Mouse (Mus musculus) lung, postnatal 14 days (tissue): ENCODE data around the gene D130043K22Rik.
"Not testable (repeated sequence)": the region's sequence is repeated elsewhere in the genome, so short reads cannot be mapped to it uniquely, and the experiment has no call there.

ENCODE experiments used
- DNase-seq: peaks from one replicate; pipeline ENCODE4 v3.0.0; 2021

D130043K22Rik gene

DNA sequence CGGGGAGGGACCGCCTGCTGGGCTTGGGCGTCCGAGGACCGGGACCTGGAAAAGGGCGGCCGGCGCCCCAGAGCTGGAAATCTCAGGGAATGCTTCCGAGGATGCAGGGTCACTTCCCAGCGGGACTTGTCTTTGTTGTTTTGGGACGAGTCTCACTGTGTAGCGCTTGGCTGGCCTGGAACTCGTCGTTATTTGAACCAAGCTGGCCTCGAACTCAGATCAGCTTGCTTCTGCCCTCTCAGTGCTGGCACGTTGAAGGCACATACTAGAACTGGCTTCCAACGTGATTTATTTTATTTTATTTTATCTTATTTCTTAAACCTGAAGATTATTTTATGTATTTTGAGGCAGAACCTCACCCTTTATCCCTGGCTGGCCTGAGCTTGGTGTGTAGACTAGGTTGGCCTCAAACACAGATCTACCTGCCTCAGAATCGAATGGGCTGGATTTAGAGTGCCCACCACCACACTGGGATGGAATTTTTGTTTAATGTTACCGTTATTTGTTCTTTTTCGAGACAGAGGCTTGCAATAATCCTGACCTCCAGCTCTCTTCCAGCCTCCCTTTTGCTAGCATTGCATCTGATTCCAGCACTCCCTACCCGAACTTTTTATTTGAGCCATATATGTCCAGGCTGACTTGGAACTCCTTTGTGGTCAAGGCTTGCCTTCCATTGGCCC, 12.7 kb upstream of the D130043K22Rik start:
- DNase-seq = no peak

GRCm38 (mm10) chr13:24832811-24833155, 12.2 kb upstream of the D130043K22Rik start:
- DNase-seq = no peak

DNA sequence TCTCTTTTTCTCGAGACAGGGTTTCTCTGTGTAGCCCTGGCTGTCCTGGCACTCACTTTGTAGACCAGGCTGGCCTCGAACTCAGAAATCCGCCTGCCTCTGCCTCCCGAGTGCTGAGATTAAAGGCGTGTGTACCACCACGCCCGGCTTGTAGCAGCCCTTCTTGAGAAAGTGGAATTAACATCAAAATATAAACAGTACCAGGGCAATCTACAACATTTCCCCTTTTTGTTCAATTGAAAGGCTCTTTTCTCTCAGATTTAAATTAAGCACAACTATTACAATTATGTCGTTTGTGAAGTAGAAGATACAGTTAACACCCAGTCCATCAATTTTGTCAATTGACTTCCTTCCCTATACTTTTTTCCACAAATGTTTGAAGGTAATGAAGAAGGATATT, 7.2 kb upstream of the D130043K22Rik start:
- DNase-seq = not testable (repeated sequence)

GRCm38 (mm10) chr13:24839831-24840230, 5.1 kb upstream of the D130043K22Rik start:
- DNase-seq = no peak

- DNase-seq = no peak
Measured at GRCm38 (mm10) chr13:24841702-24842101, 3.2 kb upstream of the D130043K22Rik start.

GRCm38 (mm10) chr13:24849318-24849717, 4.4 kb downstream of the D130043K22Rik start:
- DNase-seq = no peak

DNA sequence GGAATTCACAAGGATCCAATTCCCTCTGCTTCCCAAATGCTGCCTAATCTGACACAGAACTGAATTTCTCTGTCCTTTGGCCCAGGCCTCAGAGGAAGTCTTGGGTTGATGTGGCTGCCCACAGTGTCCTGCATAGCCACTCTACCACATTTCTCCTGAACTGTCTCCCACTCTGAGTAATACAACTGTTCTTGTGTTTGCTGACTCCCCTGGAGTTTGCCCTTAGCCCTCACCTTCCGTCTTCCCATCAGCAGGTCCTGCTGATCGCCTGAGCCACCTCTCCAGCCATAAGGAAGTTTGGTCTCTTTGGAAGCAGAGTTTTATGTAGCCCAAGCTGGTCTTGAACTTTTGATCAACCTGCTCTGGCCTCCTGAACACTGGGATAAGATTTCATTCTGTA, 7.1 kb downstream of the D130043K22Rik start:
- DNase-seq = no peak

DNA sequence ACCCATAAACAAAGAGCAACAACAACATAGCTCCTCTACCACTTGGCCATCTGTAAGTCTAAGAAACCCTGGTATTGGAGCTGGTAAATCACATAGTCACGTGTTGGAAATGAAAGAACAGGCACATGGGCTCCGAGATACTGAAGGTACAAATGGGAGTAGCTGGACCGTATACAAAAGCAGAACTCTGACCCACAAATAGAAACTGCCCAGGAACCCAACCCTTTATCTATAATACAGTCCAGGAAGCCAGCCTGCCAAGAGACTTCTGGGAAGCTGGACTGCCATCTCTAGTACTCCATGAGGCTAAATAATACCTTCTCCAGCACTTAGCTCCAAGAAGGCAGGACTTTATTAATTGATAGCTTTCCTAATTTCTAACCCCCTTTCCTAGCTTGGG, 7.6 kb downstream of the D130043K22Rik start:
- no peak for DNase-seq

- no peak for DNase-seq
Measured at GRCm38 (mm10) chr13:24859115-24859514, 14.2 kb downstream of the D130043K22Rik start.

DNA sequence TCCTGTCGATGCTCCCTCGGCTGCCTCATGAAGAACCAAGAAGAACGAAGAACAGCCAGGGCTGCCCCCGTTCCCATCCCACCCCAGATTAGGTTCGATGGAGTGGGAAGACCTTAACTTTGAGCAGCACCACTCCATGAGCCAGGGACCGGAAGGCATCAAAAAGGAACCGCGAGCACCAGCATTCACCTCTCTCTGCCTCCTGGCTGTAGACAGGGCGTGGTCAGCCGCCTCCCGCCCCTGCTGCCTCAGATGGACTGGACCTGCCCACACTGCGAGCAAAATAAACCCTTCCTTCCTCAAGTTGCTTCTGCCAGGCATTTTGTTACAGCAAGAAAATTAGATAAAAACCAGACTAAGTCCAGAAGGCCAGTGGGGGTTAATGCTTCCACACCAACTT, 16.1 kb downstream of the D130043K22Rik start:
- DNase-seq = no peak

- DNase-seq = peak; percentile 5
Measured at GRCm38 (mm10) chr13:24862021-24862420, 17.1 kb downstream of the D130043K22Rik start.

- peak; percentile 58 for DNase-seq
Measured at GRCm38 (mm10) chr13:24862520-24862919, 17.6 kb downstream of the D130043K22Rik start.

DNA sequence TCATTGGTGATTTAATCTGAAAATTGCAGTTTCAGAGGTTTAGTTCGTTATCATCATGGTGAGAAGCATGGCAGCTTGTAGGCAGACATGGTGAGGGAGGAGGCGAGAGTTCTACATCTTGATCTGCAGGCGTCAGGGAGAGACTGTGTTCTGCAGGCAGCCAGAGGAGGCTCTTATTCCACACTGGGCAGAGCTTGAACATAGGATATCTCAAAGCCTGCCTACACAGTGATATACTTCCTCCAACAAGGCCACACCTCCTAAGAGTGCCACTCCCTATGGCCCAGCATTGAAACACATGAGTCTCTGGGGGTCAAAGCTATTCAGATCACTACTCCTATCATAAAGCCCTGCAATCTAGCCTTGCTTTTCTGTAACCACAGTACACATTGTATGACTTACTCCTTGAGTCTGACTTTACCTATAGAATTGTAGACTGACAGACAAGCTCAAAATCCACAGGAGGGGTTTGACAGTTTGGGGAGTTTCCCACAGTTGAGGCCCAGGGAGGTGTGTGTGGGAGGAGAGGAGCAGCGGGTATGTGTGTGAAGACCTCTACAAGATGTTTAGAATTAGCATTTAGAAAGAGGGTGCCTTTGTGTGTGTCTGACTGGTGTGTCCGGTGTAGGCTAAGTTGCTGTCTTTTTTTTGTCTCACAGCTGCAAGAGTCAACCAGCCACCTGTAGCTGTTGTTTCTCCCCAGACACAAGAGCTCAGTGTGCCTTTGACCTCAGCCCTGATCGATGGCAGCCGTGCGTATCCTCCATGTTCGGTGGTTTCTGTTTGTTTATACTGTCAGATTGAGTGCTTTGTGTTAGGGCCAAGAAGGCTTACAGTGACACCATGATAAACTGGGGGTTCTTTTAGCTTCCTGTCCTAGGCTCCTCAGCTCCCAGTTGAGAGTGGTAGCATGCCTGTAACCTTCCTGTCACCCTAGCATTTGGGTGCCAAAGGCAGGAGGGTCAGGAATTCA, 21.8 kb downstream of the D130043K22Rik start:
- DNase-seq = no peak

DNA sequence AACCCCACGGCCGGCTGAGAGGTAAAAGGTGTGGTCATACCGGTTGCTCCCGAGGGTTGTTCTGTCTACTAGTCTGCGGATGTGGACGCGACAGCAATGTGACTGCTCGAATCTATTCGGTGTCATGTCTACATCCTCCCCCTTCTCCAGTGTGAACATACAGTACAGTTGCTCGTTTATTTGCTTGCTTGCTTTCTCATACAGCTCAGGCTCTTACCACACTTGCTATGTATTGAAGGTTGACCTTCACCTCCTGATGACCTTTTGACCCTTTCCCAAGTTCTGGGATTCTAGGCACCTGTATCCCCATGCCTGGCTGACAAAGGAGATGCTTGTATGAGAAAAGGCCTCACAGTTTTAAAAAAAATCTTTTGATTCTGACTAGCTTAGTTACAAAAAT, 22.9 kb downstream of the D130043K22Rik start:
- no peak for DNase-seq

GRCm38 (mm10) chr13:24868233-24868632, 23.3 kb downstream of the D130043K22Rik start:
- no peak for DNase-seq

- DNase-seq = no peak
Measured at GRCm38 (mm10) chr13:24879359-24880040, 34.6 kb downstream of the D130043K22Rik start.

- DNase-seq = no peak
Measured at GRCm38 (mm10) chr13:24880208-24880607, 35.3 kb downstream of the D130043K22Rik start.

- no peak for DNase-seq
Measured at GRCm38 (mm10) chr13:24880704-24881103, 35.8 kb downstream of the D130043K22Rik start.

DNA sequence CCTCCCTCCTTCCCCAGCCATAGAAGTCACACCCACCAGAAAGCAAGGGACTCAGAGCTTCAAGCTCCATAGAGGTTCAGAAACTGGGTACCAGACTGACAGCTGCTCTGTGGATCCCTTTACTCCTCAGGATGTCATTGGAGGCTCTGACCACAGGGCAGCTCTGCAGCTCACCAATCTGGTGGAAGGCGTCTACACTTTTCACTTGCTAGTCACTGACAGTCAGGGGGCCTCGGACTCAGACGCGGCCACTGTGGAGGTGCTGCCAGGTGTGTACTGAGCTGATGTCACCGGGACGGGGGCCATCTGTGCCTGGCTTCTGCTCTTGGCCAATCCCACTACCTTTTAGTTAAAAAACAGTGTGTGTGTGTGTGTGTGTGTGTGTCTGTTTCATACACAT, 37.5 kb downstream of the D130043K22Rik start:
- peak; percentile 18 for DNase-seq

GRCm38 (mm10) chr13:24889554-24889953, 44.6 kb downstream of the D130043K22Rik start:
- no peak for DNase-seq

GRCm38 (mm10) chr13:24892516-24892915, 47.6 kb downstream of the D130043K22Rik start:
- DNase-seq = no peak

DNA sequence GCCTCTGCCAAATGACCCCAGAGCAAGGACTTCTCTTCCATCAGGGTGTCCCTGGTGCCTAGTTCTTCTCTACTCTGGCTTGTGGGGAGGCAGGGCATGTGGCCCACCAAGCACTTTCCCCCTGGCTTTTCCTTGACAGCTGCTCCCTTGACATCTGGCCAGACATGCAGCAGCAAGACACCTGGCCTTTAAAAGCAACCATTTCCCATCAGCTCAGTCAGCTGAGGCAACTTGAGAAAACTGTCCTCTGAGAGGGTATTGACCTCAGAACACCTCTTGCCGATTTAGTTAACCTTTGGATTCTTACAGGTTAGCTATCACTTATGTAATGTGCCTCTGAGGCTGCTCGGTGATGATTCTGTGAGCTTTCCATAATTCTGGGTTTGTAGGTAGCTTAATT, 48.9 kb downstream of the D130043K22Rik start:
- DNase-seq = no peak

DNA sequence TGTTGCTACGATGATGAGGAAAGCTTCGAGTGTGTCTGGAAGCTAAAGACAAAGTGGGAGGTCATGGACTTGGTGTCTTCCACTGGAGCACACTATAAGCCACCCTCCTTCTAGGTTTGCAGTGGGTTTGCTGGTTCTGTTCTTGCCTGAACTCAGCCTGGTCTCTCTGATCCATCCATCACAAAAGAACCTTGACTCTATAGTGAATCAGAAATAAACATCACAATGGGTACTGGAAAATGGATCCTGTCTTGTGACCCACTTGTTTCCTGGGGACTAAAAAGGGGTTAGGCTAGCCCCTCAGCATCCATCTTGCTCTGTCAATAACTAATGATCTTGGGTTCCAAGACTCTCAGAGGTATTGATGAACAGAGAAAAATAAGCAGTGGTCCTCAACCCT, 57.0 kb downstream of the D130043K22Rik start:
- no peak for DNase-seq

- no peak for DNase-seq
Measured at GRCm38 (mm10) chr13:24903412-24903811, 58.5 kb downstream of the D130043K22Rik start.
